Mouse (Mus musculus): ENCODE results near the gene Psma5.

DNA sequence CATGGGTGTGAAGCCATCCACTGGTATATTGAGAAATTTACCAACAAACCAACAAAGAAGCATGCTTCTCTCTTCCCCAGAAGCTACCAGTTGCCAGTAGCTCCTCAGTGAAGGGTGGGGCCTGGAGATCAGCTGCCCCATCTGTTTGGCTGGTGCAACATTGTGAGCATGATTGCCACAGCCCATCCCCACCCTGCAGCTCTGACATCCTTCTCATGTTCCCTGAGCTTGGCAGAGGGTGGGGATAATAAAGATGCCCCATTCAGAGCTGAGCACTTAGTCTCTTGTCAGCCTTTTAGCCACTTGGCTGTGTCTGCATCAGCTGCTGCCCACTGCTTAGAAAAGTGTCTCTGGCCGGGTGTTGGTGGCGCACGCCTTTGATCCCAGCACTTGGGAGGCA, 66.2 kb downstream of the Psma5 start:
- TF ChIP-seq CTCF (IDR thresholded peaks at IDR 0.05; ENCODE audit: borderline replicate concordance, insufficient read depth, low read length), result no peak
- no peak for TF ChIP-seq POLR2A (IDR thresholded peaks at IDR 0.05; ENCODE audit: low read depth, low read length)
